Mouse (Mus musculus): ENCODE data around the gene Acss3. TPM values are rescaled to one million over a fixed set of nuclear protein-coding genes. Genes with fewer than 3 reads are reported as not detected.
A peak's percentile ranks its signal among the peaks of the same experiment; 100 is the strongest.

Gene Acss3
- total RNA-seq, 2 experiments from 2014 or later, result 29.3 to 33.0 TPM

GRCm38 (mm10) chr10:107021118-107021517, 102.3 kb downstream of the Acss3 start:
- no peak for DNase-seq

GRCm38 (mm10) chr10:107011142-107011541, 112.3 kb downstream of the Acss3 start:
- no peak for DNase-seq

- DNase-seq, result no peak
Observed at GRCm38 (mm10) chr10:106998052-106998625, 125.3 kb downstream of the Acss3 start.

- DNase-seq, result no peak
Observed at GRCm38 (mm10) chr10:106989478-106989877, 134.0 kb downstream of the Acss3 start.

GRCm38 (mm10) chr10:106975193-106976141, 148.0 kb downstream of the Acss3 start:
- DNase-seq, result no peak

GRCm38 (mm10) chr10:106959026-106959425, 164.4 kb downstream of the Acss3 start:
- DNase-seq, result no peak

GRCm38 (mm10) chr10:106941380-106941779, 182.1 kb downstream of the Acss3 start:
- no peak for DNase-seq

- no peak for DNase-seq
Observed at GRCm38 (mm10) chr10:106939441-106939840, 184.0 kb downstream of the Acss3 start.

- no peak for DNase-seq
Observed at GRCm38 (mm10) chr10:106938851-106939250, 184.6 kb downstream of the Acss3 start.

- DNase-seq, result peak; percentile 1 to 18
Observed at GRCm38 (mm10) chr10:106936996-106937395, 186.5 kb downstream of the Acss3 start.

- DNase-seq, result peak in 1 of 2 experiments; percentile 4
Observed at GRCm38 (mm10) chr10:106932571-106933073, 190.8 kb downstream of the Acss3 start.

- no peak for DNase-seq
Observed at GRCm38 (mm10) chr10:106928576-106929332, 194.7 kb downstream of the Acss3 start.

- DNase-seq, result no peak
Observed at GRCm38 (mm10) chr10:106924798-106925197, 198.7 kb downstream of the Acss3 start.

- DNase-seq, result no peak
Observed at GRCm38 (mm10) chr10:106924334-106924733, 199.1 kb downstream of the Acss3 start.

- no peak for DNase-seq
Observed at GRCm38 (mm10) chr10:106914822-106915221, 208.6 kb downstream of the Acss3 start.

GRCm38 (mm10) chr10:106914275-106914674, 209.2 kb downstream of the Acss3 start:
- no peak for DNase-seq

- DNase-seq, result no peak
Observed at GRCm38 (mm10) chr10:106913032-106913431, 210.4 kb downstream of the Acss3 start.

- no peak for DNase-seq
Observed at GRCm38 (mm10) chr10:106910108-106910507, 213.4 kb downstream of the Acss3 start.

- DNase-seq, result no peak
Observed at GRCm38 (mm10) chr10:106896351-106896750, 227.1 kb downstream of the Acss3 start.

Measured in adrenal gland, postnatal 36 days (tissue).